Mouse (Mus musculus): ENCODE results near the gene Sh3gl3. TPM values are rescaled to one million over a fixed set of nuclear protein-coding genes. Genes with fewer than 3 reads are reported as not detected.

Sh3gl3 gene
- total RNA-seq, 2 experiments from 2014 or later: 0.55 to 0.57 TPM

DNA sequence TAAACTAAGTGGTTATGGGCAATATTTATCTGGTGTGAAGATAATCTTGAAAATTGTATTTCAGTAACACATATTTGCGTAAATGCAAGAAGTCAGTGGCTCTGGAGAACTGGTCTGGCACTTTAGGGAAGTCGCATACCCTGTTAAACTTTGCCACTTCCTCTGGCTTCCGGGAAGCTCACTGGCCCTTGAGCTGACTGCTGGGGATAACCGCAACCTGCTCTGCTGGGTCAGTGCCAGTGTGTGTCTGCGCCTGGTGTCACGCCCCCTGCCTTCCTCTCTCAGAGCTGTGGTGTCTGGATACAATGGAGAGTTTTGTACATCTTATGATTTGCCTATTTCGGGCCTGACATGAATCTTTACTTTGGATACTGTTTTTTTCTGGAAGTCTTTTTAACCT lies 119.8 kb downstream of the Sh3gl3 start:
- no peak for DNase-seq

DNA sequence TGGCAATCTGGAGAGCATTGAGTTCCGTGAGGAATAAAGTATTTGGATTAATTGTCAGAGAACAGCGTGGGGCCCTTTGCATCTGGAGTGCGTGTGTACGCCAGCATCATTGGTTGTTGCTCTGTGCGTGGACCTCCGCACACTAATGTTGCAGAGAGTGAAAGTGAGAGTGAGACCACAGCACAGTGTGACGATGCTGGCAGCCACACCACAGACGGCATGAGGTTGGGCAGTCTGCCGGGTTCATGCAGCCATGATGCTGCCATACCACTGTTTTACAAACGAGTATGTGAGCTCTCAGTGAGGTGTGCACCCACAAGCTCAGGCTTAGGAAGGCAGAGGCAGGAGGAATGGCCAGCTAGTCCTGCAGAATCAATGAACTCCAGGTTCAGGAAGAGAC lies 120.4 kb downstream of the Sh3gl3 start:
- no peak for DNase-seq

DNA sequence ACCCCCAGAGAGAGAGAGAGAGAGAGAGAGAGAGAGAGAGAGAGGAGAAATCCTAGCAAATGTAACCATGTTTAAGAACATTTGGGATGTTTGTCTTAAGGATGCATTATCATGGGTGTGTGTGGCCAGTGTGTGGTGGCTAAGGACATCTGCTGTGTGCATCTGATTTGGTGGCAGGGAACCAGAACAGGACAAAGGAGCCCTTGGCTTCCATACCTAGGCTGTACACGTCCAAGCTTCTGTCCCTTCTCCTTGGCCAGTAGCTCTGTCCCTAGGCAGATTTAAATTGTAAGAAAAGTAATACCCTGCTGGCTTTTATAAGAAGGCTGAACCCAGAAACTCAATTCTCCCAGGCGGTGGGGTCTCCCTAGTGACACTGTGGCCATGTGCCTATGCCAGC lies 121.0 kb downstream of the Sh3gl3 start:
- DNase-seq: no peak

DNA sequence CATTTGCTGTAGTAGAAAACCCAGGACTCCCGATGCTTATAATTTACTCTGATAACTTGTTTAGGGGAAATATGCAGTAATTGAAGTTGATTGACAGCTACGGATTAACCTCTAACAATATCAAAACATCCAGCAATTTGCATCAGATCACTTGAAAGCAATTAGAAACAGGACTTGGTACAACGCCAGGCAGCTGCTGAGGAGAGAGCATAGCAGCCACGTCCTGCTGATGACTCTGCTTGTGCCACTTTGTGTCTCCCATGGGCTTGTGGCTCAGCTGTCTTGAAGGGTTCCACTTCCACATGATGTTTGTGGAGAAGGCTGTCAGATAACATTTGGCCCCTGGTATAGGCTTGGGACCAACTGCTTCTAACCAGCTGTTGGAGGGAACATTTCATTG lies 134.8 kb downstream of the Sh3gl3 start:
- no peak for DNase-seq

DNA sequence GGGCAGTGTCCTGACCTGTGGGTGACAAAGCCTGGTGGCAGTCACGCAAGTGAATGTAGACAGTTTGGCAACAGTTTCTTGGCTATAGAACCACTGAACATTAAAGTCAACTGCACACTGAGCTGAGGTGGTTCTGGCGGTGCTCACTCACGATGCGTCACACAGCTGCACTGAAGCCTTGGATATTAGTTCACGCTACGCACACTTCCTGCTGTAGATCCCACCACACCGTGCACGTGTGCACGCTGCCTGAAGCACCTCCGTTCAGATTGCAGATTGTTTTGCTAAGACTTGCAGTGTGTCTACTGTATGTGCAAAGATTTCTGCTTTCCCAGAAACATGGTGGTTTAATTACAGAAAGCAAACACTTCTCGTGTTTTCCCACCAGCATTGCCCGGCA lies 144.9 kb downstream of the Sh3gl3 start:
- DNase-seq: no peak

DNA sequence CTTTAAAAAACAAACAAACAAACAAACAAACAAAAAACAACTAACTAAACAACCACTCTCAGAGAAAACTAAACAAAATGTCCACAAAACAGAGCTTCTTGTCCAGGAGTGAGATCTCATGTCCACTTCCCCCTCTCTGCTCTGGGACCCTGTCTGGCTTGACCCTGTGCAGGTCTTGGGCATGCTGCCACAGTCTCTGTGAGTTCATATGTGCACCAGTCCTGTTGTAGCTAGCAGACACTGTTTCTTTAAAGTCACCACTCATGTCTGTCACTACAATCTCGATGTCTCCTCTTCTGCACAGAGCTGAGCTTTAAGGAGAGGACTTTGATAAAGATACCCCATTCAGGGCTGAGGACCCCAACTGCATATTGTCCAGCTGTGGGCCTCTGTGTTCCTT lies 153.0 kb downstream of the Sh3gl3 start:
- no peak for DNase-seq

DNA sequence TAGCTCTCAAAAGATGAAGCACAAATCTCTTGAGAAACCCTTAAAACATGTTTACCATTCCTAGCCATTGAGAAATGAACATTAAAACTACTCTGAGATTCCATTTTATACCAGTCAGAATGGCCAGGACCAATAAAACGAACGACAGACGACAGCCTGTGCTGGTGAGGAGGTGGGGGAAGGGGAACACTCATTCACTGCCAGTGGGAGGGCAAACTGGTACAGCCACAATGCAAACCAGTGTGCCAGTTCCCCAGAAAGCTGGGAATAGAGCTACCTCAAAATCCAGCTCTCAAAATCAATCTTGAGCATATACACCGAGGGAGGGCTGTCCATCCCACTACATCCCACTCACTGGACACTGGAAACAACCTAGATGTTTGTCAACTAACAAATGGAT lies 153.6 kb downstream of the Sh3gl3 start:
- DNase-seq: no peak

DNA sequence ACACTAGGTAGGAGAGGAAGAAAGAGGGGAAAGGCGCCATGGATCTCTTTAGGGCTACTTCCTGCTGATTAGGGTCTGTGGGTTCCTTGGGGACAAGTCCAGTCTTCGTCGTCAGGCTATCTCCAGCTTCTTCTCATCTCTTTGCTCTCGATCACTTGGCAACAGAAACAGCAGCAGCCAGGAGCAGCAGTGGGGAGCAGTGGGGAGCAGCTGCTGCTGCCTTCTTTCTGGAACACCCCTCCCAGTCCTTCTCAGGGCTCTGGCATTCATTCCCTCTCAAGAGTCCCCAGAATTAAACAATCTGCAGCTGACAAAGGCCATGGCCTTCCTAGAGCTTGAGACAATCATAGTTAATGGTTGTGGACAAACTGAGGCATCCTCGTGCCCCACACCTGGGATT lies 154.2 kb downstream of the Sh3gl3 start:
- no peak for DNase-seq

DNA sequence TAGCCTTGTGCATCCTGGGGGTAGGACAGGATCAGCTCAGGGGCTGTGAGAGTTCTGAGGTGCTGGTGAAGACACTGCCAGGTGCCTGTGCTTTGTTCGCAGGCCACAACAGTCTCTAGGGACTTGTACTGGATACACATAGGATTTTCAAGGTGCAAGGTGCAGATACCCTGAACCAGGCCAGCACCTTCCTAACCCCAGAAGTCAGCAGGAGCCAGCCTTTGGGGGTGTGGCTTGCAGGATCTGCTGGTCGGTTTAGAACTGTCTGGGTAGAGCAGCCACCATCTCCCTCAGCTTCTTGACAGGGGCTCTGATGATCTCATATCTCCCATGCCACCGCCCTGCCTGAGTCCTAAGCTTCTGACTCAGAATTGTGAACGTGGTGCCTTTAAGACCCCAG lies 156.2 kb downstream of the Sh3gl3 start:
- no peak for DNase-seq

DNA sequence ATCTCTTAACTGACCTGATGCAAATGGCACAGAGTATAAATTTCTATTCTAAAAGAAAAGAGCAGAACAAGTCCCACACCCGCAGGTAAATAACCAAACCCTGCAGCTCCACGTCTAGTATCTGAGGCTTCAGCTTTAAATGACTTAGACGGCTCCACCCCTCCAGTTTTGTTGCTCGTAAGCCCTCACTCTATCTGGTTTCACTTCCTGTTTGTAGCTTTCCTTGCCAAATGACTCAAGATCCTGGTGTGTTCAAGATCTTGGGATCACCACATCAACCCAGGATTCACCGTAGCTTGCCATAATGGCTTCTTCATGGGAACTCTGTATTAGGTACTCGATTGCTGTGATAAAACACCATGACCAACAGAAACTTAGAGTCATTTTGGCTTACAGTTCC lies 157.2 kb downstream of the Sh3gl3 start:
- DNase-seq: peak in 1 of 2 experiments; percentile 29

DNA sequence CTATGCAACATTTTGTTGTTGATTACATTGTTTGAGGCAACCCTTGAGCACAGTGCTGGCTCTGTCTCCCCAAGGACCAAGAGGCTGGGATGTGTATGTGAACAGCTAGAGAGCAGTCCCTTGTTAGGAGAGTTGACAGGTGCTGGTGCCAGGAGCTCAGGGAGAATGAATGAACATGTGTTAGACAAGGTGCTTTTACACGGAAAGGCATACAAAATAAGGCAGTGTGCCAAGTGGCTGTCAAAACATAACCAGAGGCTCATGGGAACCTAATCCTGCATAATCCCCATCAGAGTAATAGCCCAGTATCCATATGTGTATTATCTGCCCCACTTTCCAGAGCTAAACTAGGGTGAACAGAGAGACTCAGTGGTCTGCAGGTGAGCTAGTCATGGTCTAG lies 160.4 kb downstream of the Sh3gl3 start:
- DNase-seq: no peak

DNA sequence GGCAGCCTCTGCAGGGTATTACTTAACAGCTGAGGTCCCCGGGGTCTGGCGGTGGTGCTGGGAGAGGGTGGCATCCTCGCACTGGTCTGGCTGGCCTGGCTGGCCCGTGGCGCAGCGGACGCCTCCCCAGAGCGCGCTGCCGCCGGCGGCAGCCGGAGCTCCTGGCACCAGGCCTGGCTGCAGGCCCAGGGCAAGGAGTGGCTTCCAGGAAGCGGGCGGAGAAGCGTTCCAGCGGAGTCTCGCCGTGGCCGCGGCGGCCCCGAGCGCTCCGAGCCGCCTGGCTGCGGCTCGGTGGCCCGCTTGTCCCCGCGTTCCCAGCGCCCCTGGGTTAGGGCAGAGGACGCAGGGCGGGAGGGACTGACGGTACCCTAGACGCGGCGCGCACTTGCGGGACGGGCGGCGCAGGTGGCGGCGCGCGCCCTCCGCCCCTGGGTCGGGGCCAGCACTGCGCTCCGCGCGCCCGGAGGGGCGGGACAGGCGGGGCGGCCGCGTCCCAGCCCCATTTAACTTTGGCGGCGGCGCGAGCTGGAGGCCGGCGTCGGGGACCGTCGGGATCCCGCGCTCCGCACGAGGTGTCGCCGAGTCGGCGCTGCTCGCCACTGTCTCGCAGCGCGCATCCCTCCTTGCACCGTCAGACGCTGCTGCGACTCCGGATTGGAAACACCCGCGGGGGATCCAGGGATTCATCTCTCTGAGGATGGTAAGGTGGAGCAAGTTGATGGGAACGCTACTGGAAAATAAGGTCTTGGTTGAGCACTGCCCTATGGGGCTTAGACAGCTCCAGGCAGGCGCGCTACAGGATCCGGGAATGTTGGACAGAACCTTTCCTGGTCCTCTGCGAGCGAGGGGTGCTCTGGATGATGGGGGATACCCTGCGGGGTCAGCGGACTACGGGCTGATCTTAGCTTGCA lies 161.8 kb downstream of the Sh3gl3 start, which contains the start of gene Adamtsl3:
Gene Adamtsl3 (plus strand): TSS at position 484 of the 911 bp plus-strand sequence.
- DNase-seq: peak; percentile 66 to 74

DNA sequence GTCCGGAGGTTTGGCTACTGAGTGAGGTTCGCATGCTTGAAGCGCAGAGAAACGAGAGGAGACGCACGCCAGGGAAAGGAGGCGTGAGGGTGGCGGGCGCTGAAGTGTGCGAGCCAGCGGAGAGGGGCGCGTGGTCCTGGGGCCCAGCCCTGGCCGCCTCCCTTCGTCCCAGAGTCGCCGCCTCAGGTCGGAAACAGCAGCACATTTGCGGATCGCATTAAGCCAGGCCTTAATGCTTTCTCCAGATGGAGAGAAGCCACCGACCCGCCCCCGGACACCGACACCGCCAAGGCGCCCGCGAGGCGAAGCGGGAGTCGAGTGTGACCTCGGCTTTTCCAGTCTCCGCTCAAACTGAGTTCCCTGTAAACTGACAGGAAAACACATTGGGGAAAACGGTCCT lies 162.5 kb downstream of the Sh3gl3 start:
- peak; percentile 84 to 89 for DNase-seq

DNA sequence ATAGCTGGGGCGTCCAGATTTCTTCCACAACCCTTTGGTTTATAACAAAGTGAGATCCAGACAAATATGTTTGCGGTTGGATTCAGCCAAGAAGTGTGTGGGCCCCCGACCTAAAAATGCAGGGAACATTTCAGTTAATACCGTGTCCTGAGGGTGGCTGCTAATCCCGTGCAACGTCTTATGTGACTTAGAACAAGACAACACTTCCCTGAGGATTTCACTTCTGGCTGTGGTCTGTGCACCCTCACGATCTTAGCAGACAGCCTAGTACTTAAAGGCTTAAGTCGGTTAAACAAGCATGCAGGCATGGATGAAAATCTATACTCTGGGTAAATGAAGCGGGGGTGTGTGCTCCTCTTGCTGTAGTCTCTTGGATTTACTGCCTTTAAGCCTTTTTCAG lies 164.5 kb downstream of the Sh3gl3 start:
- no peak for DNase-seq

DNA sequence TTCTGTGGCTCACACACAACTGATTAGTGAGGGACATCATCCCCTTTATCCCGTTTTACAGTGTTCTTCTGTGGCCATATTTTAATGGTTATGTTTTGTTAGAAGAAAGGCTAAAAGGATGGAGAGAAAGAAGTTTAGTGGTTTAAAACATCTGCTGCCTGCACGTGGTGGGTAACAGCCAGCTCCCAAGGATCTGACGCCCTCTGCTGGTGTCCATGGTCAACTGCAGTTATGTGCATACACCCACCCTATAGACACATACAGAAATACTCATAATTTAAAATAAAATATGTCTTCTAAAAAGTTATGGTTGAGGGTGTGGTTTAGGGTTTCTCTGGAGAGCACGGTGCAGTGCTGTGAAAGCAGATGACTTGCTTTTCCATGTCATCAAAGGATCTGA lies 164.9 kb downstream of the Sh3gl3 start:
- DNase-seq: no peak

DNA sequence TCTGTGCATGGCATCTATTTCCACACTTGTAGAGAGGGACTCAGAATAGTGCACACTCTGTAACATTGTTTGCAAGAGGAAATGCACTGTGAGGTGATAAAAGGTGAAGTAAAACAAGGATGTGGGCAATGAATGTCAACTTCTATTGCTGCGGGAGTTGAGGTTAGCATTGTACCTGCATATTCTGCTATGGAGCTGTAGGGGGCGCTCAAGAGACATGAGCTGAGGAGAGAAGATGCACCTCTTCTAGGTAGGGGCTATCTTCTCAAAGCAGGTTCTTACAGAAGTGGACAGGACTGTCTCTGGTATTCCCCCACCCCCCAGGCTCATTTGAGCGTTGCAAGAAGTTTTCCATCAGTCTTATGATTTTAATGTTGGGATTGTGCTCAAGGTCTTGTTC lies 165.6 kb downstream of the Sh3gl3 start:
- peak; percentile 16 to 46 for DNase-seq

DNA sequence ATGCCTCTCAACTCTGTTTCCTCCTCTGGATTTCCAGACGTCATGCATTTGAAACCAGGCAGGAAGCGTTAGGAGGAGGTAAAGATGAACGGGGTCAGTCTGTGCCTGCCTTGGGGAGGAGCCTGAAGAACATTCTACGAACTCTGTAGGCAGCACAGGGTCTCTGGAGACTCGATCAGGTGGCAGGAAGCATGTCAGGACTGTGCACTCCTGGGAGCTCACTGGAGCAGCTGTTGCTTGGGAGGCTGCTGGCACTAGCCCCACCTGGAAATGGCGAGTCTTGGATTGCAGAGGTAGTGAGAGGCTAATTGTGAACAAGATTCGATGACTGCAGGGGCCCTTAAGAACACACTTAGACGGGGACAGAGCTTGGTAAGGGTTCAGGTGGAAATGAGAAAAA lies 167.8 kb downstream of the Sh3gl3 start:
- DNase-seq: peak; percentile 19 to 59

DNA sequence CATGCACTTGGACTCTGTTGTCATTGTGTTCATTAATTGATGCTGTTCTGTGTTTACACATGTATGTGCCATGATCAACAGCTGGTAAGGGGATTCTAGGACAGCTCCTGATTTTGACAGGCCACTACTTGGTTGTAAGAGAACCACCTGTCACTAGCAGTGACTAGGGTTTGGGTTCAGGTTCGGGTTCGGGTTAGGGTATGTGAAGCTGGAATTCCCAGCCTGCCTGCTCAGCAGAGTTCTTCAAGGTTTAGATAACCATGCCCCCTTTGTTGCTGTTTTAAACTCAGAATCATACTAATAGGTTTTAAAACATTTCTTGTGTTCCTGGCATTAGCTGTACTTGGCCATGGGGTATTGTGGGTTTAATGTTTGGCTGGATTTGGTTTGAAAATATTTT lies 173.1 kb downstream of the Sh3gl3 start:
- DNase-seq: no peak

DNA sequence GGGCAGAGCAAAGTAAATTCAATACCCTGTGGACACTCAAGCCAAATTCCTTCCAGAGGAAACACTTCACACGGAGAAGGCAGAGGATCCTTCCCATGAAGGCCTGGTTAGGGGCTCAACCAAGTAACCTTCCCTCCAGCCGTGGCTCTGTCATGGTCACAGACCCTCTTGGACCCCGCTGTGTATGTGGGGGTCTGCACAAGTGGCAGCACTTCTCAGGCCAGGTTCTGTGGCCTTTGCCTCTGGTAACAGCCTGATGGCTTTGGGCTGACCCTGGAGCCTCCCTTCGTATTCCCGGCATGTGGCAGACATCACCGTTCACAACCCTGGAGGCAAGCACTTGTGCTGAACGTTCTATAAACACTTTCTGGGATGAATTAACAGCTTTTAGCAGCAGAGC lies 176.2 kb downstream of the Sh3gl3 start:
- no peak for DNase-seq

DNA sequence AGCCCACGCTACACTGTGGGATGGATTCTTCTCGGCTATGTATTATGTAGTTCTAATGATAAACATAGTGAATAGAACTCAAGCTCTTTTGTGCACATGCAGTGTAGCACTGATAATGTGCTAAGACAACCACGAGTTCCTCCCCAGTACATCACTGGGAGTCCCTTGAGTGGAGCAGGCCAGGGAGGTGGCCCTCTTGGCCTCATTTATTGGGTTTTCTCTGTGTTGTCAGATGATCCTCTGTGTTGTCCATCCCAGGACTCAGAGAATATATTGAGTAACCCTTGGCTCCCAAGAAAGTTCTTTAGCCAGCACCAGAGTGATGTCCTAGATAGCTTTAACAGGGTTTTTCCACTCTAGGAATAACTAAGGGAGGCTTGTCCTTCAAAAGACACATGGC lies 176.8 kb downstream of the Sh3gl3 start:
- DNase-seq: peak in 1 of 2 experiments; percentile 49
